ENCODE assay signal across 8 mouse cellular contexts in the genomic region with DNA sequence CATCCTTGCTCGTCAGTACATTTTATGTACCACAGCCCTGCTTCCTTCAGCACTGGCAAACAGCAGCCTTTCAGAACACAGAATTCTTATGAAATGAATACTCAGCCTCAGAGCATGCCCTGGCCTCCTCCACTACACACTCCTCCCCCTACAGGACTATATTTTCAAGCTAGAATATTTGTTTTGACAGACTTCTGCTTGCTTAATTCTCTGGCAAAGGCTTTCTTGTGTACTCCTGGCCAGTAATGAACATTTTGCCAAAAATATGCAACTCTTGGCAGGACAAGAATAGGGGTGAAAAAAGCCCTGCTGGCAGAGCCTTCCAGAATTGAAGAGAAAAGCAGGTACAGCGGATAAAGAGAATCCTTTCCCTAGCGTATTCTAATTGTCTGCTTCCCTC.
A peak's percentile ranks its signal among the peaks of the same experiment; 100 is the strongest.
DNase-seq lines count a peak whose midpoint lies in the region; ATAC-seq and TF ChIP-seq lines count a peak whose summit lies in the region.

No protein-coding gene starts in this region.

- peak; percentile 51 for TF ChIP-seq CTCF in midbrain, postnatal 0 days (IDR thresholded peaks at IDR 0.05)

- no peaks in the 10 kb centered on the region for H3K27me3 ChIP-seq in neural tube, embryonic 13.5 days
- H3K27me3 ChIP-seq in hindbrain, embryonic 12.5 days, result no peaks in the 10 kb centered on the region
- no peaks in the 10 kb centered on the region for H3K27me3 ChIP-seq in midbrain, postnatal 0 days (ENCODE audit: insufficient read depth, low read length)

- no peak overlapping the region for H3K4me2 ChIP-seq in neural tube, embryonic 13.5 days
- H3K4me2 ChIP-seq in hindbrain, embryonic 12.5 days (replicated peaks), result no peak overlapping the region
- H3K4me2 ChIP-seq in midbrain, postnatal 0 days (ENCODE audit: low read depth, low read length, poor library complexity, severe bottlenecking), result no peak overlapping the region

- H3K27ac ChIP-seq in neural tube, embryonic 13.5 days (replicated peaks), result peak overlapping the region; percentile 25
- peak overlapping the region; percentile 44; the same call in 1 of the 2 replicates for H3K27ac ChIP-seq in hindbrain, embryonic 12.5 days
- peak overlapping the region; percentile 48 for H3K27ac ChIP-seq in midbrain, postnatal 0 days (ENCODE audit: low read depth, low read length)

- no peaks in the 10 kb centered on the region for H3K36me3 ChIP-seq in neural tube, embryonic 13.5 days
- no peaks in the 10 kb centered on the region for H3K36me3 ChIP-seq in hindbrain, embryonic 12.5 days
- 0 out of 2 replicates have a peak, but pooled peaks cover 4% of the 10 kb centered on the region for H3K36me3 ChIP-seq in midbrain, postnatal 0 days (ENCODE audit: insufficient read depth, low read length)

- H3K9ac ChIP-seq in neural tube, embryonic 13.5 days, result 0 out of 2 replicates have a peak overlapping the region, but pooled peaks have one; percentile 5
- no peak overlapping the region for H3K9ac ChIP-seq in hindbrain, embryonic 12.5 days
- H3K9ac ChIP-seq in midbrain, postnatal 0 days (replicated peaks; ENCODE audit: low read length, poor library complexity, severe bottlenecking), result no peak overlapping the region

- no peak for ATAC-seq in neural tube, embryonic 13.5 days (ENCODE audit: low read depth)
- ATAC-seq in hindbrain, embryonic 12.5 days (ENCODE audit: low FRiP score), result no peak
- ATAC-seq in midbrain, postnatal 0 days (ENCODE audit: low FRiP score), result no peak
- no peak for ATAC-seq in granulocyte monocyte progenitor cell, adult 5-6 weeks (replicated peaks; ENCODE audit: poor library complexity, severe bottlenecking)

- DNase-seq in adrenal gland, adult 2 months, result peak; percentile 66
- DNase-seq in adrenal gland, postnatal 4 days (ENCODE audit: low spot score in 2 of 2), result no peak
- no peak for DNase-seq in neural tube, embryonic 10.5 days (ENCODE audit: extremely low spot score, low spot score)
- DNase-seq in midbrain, postnatal 0 days (ENCODE audit: low spot score), result peak; percentile 43
- DNase-seq in embryo, embryonic 10 days (ENCODE audit: low spot score), result no peak

- H3K9me3 ChIP-seq in neural tube, embryonic 13.5 days, result no peaks in the 10 kb centered on the region
- H3K9me3 ChIP-seq in hindbrain, embryonic 12.5 days (replicated peaks), result no peaks in the 10 kb centered on the region
- H3K9me3 ChIP-seq in midbrain, postnatal 0 days (ENCODE audit: low read length), result no peaks in the 10 kb centered on the region

- H3K4me3 ChIP-seq in neural tube, embryonic 13.5 days, result no peak overlapping the region
- no peak overlapping the region for H3K4me3 ChIP-seq in hindbrain, embryonic 12.5 days
- no peak overlapping the region for H3K4me3 ChIP-seq in midbrain, postnatal 0 days (ENCODE audit: low read depth, low read length)

- WGBS in neural tube, embryonic 13.5 days, result 70% methylated on average over 3 of the region's 3 CpGs
- WGBS in hindbrain, embryonic 12.5 days, result 75% methylated on average over 3 of the region's 3 CpGs
- 39% methylated on average over 3 of the region's 3 CpGs for WGBS in midbrain, postnatal 0 days

- H3K4me1 ChIP-seq in neural tube, embryonic 13.5 days (replicated peaks), result peaks cover 60% of the 10 kb centered on the region
- H3K4me1 ChIP-seq in hindbrain, embryonic 12.5 days, result peaks cover 29% of the 10 kb centered on the region
- peaks cover 9% of the 10 kb centered on the region; the same call in 1 of the 2 replicates for H3K4me1 ChIP-seq in midbrain, postnatal 0 days (ENCODE audit: insufficient read depth, low read length)

Comparison
In these comparisons a context has a peak if more than half of its experiments do, and no peak if none do; other contexts are left out.
1. DNase-seq: peak in adrenal gland, adult 2 months (single experiment) and midbrain, postnatal 0 days (single experiment); none in adrenal gland, postnatal 4 days (0 of 2), neural tube, embryonic 10.5 days (single experiment) and embryo, embryonic 10 days (single experiment).
2. Peak in every context shown above with its lines, with median percentiles within 50 percentile points of each other: H3K27ac ChIP-seq.